Mouse (Mus musculus) gastrocnemius, adult 2 months (tissue): ENCODE results near the gene Cnnm4. TPM values are rescaled to one million over a fixed set of nuclear protein-coding genes. Genes with fewer than 3 reads are reported as not detected.

ENCODE experiments used
- DNase-seq: peaks from one replicate; pipeline ENCODE4 v3.0.0; 2022
- H3K27ac ChIP-seq: fragments of 200-600 bp; 2 replicates; pipeline ENCODE4 v1.8.1; 2022; ENCODE audit warnings: mild to moderate bottlenecking
- H3K4me3 ChIP-seq: fragments of 200-600 bp; 2 replicates; pipeline ENCODE4 v1.8.1; 2022; ENCODE audit warnings: mild to moderate bottlenecking, moderate library complexity
- CTCF ChIP-seq: fragments of 200-600 bp; IDR thresholded peaks from 2 replicates; pipeline ENCODE4 v1.8.1; 2022; ENCODE audit warnings: antibody characterized with exemption, mild to moderate bottlenecking, moderate library complexity
- intact Hi-C: fragments of 180-260 bp; cut with DNase I; formaldehyde crosslinking; loops from one replicate; pipeline ENCODE4 v1.15.1; 2025
- microRNA-seq: library from miRNA; unstranded; fragments of <30 nt; microRNA quantifications from one replicate; pipeline ENCODE4 v1.2.0, GENCODE M21; 2021
- total RNA-seq, 2 experiments: library from RNA; stranded (reverse); gene quantifications; 2 replicates each; pipeline ENCODE4 v1.2.3; 2021

Cnnm4 gene
- total RNA-seq, 2 experiments from 2014 or later, result 4.1 to 11.0 TPM

DNA sequence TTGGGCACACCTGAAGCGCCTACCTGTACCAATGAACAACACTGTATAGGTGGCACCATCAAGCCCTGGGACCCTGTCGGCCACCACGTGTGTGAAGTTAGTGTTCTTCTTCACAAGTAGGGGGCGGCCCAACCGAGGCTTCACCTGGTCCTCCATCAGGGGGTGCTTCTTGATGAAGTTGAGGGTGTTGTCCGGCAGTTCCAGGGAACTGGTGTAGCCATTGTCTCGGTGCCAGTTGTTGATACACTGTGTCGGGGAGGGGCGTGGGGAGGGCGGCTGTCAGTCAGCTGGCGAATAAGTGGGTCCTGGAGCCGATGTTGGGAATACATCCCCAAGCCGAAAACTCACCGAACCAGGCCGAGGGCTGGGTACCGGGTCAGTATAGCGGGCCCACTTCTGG, 80.5 kb downstream of the Cnnm4 start:
- intact Hi-C loops, result no loop called here

DNA sequence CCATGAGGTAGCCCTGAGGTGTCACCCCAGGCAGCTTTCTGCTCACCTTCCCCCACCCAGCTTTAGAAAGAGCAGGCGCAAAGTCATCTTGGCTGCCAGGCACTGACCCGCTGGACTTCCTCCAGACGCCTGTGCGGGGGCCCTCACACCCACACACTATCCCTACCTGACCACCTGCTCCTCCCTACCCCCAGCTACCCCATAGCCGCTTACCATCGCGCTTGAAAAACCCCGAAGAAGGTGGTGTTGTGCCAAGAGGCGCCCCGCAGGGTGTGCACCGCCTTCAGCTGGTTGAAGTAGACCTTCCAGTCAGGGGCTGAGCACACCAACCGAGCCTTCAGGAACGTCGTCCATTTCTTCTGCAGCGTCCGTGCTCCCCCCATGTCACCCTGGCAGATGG, 81.1 kb downstream of the Cnnm4 start:
- H3K4me3 ChIP-seq, result no peak overlapping the region
- intact Hi-C loops, result no loop called here
- H3K27ac ChIP-seq, result no peak overlapping the region; the same call in 1 of the 2 replicates
- TF ChIP-seq CTCF, result no peak
- peak; percentile 22 for DNase-seq

More for the DNA sequence above, 80.5 kb downstream of the Cnnm4 start:
- H3K27ac ChIP-seq, result no peak overlapping the region; the same call in 1 of the 2 replicates
- DNase-seq, result peak; percentile 26
- TF ChIP-seq CTCF, result no peak
- H3K4me3 ChIP-seq, result no peak overlapping the region

DNA sequence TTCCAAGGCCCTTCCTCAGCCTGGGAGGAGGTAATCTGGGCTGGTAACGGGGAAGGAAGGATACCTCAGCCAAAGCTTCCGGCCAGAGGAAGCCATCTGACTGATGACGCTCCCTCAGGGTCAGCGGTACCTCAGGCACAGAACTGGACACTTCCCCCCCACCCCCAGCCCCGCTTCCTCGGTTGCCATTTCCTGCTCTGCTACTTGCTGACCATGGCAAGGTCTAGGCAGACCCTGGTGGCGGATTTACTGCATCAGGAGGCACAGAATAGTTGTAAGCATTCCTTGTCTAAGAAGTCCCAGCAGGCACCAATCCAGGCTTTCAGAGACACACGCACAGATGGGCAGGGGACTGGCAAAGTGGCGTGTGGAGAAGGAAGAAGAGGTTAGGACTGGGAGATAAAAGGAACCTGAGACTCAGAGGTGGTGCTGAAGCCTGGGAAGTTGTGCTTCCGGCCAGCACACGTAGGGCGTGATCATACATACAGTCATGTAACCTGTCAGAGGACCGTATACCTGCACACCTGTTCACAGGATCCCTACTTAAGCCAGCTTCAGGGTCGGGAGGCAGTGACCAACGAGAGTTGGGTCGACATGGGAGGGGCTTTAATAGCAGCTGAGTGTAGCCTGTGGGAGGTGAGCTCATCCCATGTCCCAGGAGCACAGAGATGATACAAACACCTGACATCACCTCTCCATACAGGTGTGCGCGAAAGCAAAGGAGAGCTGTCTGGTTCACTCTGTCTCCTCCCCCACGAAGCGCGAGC, 83.4 kb downstream of the Cnnm4 start:
- H3K27ac ChIP-seq, result peak overlapping the region; percentile 97
- H3K4me3 ChIP-seq, result peak overlapping the region; percentile 91
- intact Hi-C loops, result no loop called here
- TF ChIP-seq CTCF, result no peak
- DNase-seq, result no peak

DNA sequence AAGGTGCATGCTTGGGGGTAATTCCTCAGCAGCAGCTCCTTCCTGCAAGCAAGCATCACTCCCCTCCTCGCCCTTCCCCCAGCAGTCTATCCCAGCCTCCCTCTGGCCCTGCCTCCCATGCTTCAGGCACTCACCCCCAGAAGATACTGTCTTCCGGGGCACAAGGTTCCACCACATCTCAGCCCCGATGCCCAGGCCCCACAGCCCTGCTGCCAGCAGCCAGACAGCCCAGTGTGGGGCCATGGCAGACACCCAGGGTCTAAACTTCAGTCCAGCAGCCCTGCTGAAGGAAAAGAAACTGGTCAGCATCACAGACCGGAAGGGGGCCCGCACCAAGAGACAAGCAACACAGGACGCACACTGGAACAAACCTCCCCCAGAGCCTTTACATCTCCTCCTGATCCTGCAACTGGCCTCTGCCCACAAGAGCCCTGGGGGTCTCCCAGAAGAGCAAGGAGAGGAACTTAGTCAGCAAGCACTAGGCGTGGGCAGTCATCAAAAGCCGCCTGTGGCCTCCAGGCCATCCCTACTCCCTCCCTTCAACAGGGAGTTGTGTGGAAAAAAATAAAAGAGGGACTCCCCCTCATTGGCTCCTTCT, 84.5 kb downstream of the Cnnm4 start:
- Histone ChIP-seq H3K27ac (peak overlapping the region; percentile 97), H3K4me3 (peak overlapping the region; percentile 91)
- no peak for DNase-seq
- TF ChIP-seq CTCF, result no peak
- intact Hi-C loops, result no loop called here

DNA sequence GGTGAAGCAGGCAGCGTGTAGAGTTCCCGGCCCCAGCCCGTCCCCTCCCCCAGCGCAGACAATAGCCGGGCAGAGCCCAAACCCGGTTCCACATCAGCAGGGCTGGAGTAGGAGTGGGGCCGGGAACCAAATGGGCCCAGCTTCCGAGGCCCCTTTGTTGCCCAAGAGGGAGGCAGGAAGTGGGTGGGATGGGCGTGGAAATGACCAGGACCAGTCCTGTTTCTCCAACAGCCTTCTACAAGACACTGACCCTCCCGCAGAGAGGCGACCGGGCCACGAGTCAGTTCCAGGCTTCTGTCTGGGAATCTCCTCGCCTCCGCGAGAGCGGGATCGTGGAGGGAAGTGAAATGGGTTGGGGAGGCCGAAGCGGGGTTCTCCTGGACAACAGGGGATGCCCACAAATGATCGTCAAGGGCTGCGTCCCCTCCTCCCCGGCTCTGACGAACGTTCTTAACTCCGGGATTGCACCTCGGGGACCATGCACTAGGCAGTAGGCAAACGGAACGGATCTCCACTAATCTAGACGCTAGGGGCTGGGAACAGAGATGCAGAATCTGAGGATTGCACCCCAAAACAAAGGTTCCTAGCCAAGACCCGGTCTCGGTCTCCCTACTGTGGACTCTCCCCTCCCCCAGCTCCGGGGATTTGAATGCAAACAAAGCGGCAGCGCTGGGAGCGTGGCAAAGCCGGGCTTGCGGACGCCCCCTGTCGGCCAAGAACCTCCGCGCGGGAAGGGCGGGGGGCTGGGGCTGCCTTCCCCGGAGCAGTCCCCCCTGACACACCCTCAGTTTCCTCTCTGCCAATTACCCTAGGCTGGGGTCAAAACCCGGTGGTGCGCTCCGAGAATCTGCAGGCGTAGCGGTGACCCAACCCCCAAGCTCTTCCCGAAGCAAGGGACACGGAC, 85.4 kb downstream of the Cnnm4 start:
- H3K27ac ChIP-seq, result peak overlapping the region; percentile 97
- DNase-seq, result peak; percentile 93
- intact Hi-C loops, result no loop called here
- peak overlapping the region; percentile 91 for H3K4me3 ChIP-seq
- TF ChIP-seq CTCF, result peak; percentile 99; the same call in 1 of the 2 replicates

DNA sequence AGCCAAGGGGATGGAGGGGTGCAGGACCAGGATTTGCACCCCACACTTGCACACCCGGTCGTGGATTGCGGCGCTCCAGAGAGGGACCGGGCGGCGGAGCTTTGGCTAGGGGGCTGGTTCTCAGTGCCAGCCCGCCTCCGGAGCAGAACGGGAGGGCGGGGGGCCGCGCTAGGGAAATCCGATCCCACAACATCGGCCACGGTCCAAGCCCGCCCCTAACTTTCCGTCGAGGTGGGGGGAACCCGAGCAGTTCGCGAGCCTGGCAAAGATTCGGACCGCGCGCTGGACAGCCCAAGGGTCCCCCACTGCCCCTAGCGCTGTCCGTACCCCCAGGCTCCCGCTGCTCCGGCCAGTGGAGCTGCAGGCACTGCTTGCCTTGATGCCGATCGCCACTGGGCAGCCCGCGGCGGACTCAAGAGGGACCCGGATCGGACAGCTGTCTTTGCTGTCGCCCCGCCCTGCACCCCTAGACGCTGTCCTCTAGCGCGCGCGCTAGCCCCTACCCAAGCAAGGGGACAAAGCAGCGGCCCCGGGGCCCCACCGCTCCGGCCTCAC, 86.1 kb downstream of the Cnnm4 start:
- peak; percentile 92 for DNase-seq
- TF ChIP-seq CTCF, result no peak
- intact Hi-C loops, result no loop called here
- H3K4me3 ChIP-seq, result peak overlapping the region; percentile 91
- H3K27ac ChIP-seq, result peak overlapping the region; percentile 97

Small RNAs within 50 kb of the gene (microRNA-seq; reads per million reads assigned to microRNA genes)
- not detected for gene Gm47280

Other genes starting within 250 kb of the Cnnm4 start
- 10 to 100 TPM; 27.6 to 29.1 TPM for gene Uggt1, start 226.9 kb upstream of the Cnnm4 start, total RNA-seq
- gene Neurl3, start 196.9 kb upstream of the Cnnm4 start, total RNA-seq, result under 1 TPM; 0.41 to 0.59 TPM
- 10 to 100 TPM in 1 of 2 experiments, 1 to 10 TPM in 1; 7.0 to 18.6 TPM for gene Arid5a, start 163.9 kb upstream of the Cnnm4 start, total RNA-seq
- 10 to 100 TPM; 37.7 to 39.6 TPM for gene Kansl3, start 102.4 kb upstream of the Cnnm4 start, total RNA-seq
- not detected for gene Fer1l5, start 99.3 kb upstream of the Cnnm4 start, total RNA-seq
- 10 to 100 TPM; 16.4 to 26.7 TPM for gene Lman2l, start 26.3 kb upstream of the Cnnm4 start, total RNA-seq
- gene Cnnm3, start 40.2 kb downstream of the Cnnm4 start, total RNA-seq, result 10 to 100 TPM in 1 of 2 experiments, 1 to 10 TPM in 1; 9.7 to 12.0 TPM
- 1,000 to 10,000 TPM; 1,971 to 4,216 TPM for gene Ankrd23, start 65.3 kb downstream of the Cnnm4 start, total RNA-seq
- gene Gm42417, start 67.8 kb downstream of the Cnnm4 start, total RNA-seq, result 1,000 to 10,000 TPM in 1 of 2 experiments, 100 to 1,000 TPM in 1; 819 to 1,877 TPM
- gene Ankrd39, start 75.8 kb downstream of the Cnnm4 start, total RNA-seq, result 1 to 10 TPM; 7.2 to 9.3 TPM
- gene Sema4c, start 86.7 kb downstream of the Cnnm4 start, total RNA-seq, result 10 to 100 TPM in 1 of 2 experiments, 1 to 10 TPM in 1; 6.8 to 10.0 TPM
- gene Fam178b, start 211.6 kb downstream of the Cnnm4 start, total RNA-seq, result under 1 TPM in 1 of 2 experiments, not detected in 1; 0.48 TPM
- gene Cox5b, start 219.8 kb downstream of the Cnnm4 start, total RNA-seq, result 1,000 to 10,000 TPM; 1,153 to 1,545 TPM
- 1 to 10 TPM in 1 of 2 experiments, under 1 TPM in 1; 0.51 to 1.5 TPM for gene 4933424G06Rik, start 238.5 kb downstream of the Cnnm4 start, total RNA-seq
- 100 to 1,000 TPM; 120 to 155 TPM for gene Actr1b, start 242.8 kb downstream of the Cnnm4 start, total RNA-seq